Mouse (Mus musculus) forebrain, embryonic 12.5 days (tissue): ENCODE measurements around the gene Them5. TPM values are rescaled to one million over a fixed set of nuclear protein-coding genes. Genes with fewer than 3 reads are reported as not detected.
A peak's percentile ranks its signal among the peaks of the same experiment; 100 is the strongest.

Experiments
- ATAC-seq: fragments of 200-750 bp; cut with Nextera tagmentation; 2 replicates; pipeline ENCODE4 v1.8.0; 2017; ENCODE audit warnings: moderate TSS enrichment; ENCODE audit not compliant: low FRiP score
- H3K27ac ChIP-seq: fragments of 300-500 bp; sonication (generic); 2 replicates; pipeline ENCODE4 v1.5.1; 2016; ENCODE audit warnings: mild to moderate bottlenecking
- H3K27me3 ChIP-seq: fragments of 300-500 bp; sonication (generic); 2 replicates; pipeline ENCODE4 v1.6.1; 2016; ENCODE audit warnings: mild to moderate bottlenecking
- H3K36me3 ChIP-seq: fragments of 300-500 bp; sonication (generic); replicated peaks from 2 replicates; pipeline ENCODE4 v1.6.1; 2016; ENCODE audit warnings: mild to moderate bottlenecking
- H3K4me1 ChIP-seq: fragments of 300-500 bp; sonication (generic); 2 replicates; pipeline ENCODE4 v1.6.1; 2016
- H3K4me2 ChIP-seq: fragments of 300-500 bp; sonication (generic); 2 replicates; pipeline ENCODE4 v1.6.1; 2016; ENCODE audit warnings: mild to moderate bottlenecking, moderate library complexity
- H3K4me3 ChIP-seq: fragments of 300-500 bp; sonication (generic); replicated peaks from 2 replicates; pipeline ENCODE4 v1.5.1; 2016; ENCODE audit warnings: mild to moderate bottlenecking
- H3K9ac ChIP-seq: fragments of 300-500 bp; sonication (generic); 2 replicates; pipeline ENCODE4 v1.6.1; 2016; ENCODE audit warnings: mild to moderate bottlenecking
- H3K9me3 ChIP-seq: fragments of 300-500 bp; sonication (generic); 2 replicates; pipeline ENCODE4 v1.6.1; 2016
- WGBS: fragments of 180-500 bp; shearing (Covaris S2); methylation state at CpG from one replicate; pipeline ENCODE4 v1.1.7; 2016; 5-methylcytosine and 5-hydroxymethylcytosine counted together
- polyA plus RNA-seq: library from polyadenylated mRNA; unstranded; fragments of >200 nt; fragmentation: Nextera tagmentation; extraction: Ambion mirVana; gene quantifications from 2 replicates; pipeline ENCODE4 v1.2.1, GENCODE M21; 2016

The Them5 gene
- polyA plus RNA-seq, 1 experiment from 2014 or later, result 0.31 TPM

DNA sequence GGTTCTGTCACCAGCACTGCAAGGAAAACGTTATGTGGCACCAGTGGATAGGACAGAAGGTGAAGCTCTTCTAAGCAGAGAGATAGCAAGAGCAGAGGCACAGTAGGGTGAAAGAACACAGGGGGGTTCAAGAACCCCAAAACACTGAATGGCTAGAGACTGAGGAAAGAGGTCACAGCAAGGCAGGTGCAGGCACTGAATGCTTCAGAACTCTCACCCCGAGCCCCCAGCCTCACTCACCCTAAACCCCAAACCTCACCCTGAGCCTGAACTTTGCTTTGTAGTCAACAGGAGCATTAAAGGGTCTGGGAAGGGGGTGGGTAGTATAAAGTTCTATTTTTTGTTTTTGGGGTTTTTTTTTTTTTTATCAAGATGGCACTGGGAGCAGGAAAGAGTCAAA lies 6.2 kb downstream of the Them5 start:
- Histone ChIP-seq H3K4me1 (no peaks in the 10 kb centered on the region), H3K36me3 (no peaks in the 10 kb centered on the region), H3K4me3 (no peak overlapping the region), H3K27me3 (no peaks in the 10 kb centered on the region), H3K27ac (no peak overlapping the region), H3K9me3 (no peaks in the 10 kb centered on the region), H3K9ac (no peak overlapping the region), H3K4me2 (no peak overlapping the region)
- WGBS, result 84% methylated on average over 2 of the region's 2 CpGs
- no peak for ATAC-seq

GRCm38 (mm10) chr3:94360812-94361211 lies 18.9 kb downstream of the Them5 start:
- no peaks in the 10 kb centered on the region for H3K36me3 ChIP-seq
- H3K27ac ChIP-seq, result no peak overlapping the region
- peaks cover 42% of the 10 kb centered on the region for H3K27me3 ChIP-seq
- WGBS, result 4% methylated on average over 1 of the region's 1 CpGs
- no peak overlapping the region for H3K4me3 ChIP-seq
- no peak for ATAC-seq
- H3K4me1 ChIP-seq, result peaks cover 15% of the 10 kb centered on the region
- H3K4me2 ChIP-seq, result no peak overlapping the region
- H3K9me3 ChIP-seq, result 0 out of 2 replicates have a peak, but pooled peaks cover 3% of the 10 kb centered on the region
- H3K9ac ChIP-seq, result no peak overlapping the region

- no peaks in the 10 kb centered on the region for H3K36me3 ChIP-seq
- peaks cover 50% of the 10 kb centered on the region for H3K27me3 ChIP-seq
- 17% methylated on average over 7 of the region's 7 CpGs for WGBS
- peak within 1 kb of the TSS; percentile 76 for H3K9ac ChIP-seq
- ATAC-seq, result no peak
- H3K27ac ChIP-seq, result no peak within 1 kb of the TSS
- H3K4me3 ChIP-seq, result peak within 1 kb of the TSS; percentile 59
- peak within 1 kb of the TSS; percentile 89 for H3K4me2 ChIP-seq
- 0 out of 2 replicates have a peak, but pooled peaks cover 3% of the 10 kb centered on the region for H3K9me3 ChIP-seq
- H3K4me1 ChIP-seq, result peaks cover 15% of the 10 kb centered on the region
Observed at GRCm38 (mm10) chr3:94362138-94362537, 20.2 kb downstream of the Them5 start, which contains the start of gene C2cd4d. C2cd4d (plus strand) TSS chr3:94362438.

DNA sequence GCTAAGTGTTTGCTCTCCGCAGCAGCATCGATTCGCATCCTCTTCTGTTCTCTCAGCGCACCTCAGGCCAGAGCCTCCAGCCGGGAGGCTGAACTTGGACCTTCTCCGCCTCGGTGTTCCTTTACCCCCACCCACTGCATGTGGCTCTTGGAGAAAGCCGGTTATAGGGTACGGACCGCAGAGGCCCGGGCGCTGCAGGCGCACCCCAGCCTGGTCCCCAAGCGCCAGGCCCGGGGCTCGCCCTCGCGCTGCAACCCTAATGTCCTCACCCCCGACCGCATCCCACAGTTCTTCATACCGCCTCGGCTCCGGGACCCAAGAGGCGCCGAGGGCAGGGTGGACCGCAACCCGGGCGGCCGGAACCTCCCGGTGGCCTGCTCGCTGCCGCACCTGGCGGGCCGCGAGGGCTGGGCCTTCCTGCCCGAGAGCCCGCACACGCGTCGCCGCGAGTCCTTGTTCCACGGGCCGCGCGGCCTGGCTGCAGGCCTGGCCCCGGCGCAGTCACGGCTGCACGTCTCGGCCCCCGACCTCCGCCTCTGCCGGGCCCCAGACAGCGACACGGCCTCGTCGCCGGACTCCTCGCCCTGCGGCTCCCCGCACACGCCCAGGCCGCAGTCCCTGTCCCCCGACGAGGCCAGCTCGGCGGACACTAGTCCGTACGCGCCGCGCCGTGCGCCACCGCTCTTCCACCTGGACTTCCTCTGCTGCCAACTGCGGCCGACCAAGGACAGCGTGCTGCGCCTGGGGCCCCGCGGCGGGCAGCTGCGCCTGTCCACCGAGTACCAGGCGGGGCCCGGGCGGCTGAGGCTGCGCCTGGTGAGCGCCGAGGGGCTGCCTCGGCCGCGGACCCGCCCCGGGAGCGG lies 21.6 kb downstream of the Them5 start:
- Histone ChIP-seq H3K9ac (peak overlapping the region; percentile 76), H3K36me3 (no peaks in the 10 kb centered on the region), H3K4me3 (peak overlapping the region; percentile 59), H3K27ac (0 out of 2 replicates have a peak overlapping the region, but pooled peaks have one; percentile 31), H3K9me3 (0 out of 2 replicates have a peak, but pooled peaks cover 3% of the 10 kb centered on the region), H3K27me3 (peaks cover 50% of the 10 kb centered on the region), H3K4me2 (peak overlapping the region; percentile 89), H3K4me1 (peaks cover 15% of the 10 kb centered on the region)
- peak; percentile 80 for ATAC-seq
- WGBS, result 6% methylated on average over 91 of the region's 97 CpGs

- Histone ChIP-seq H3K4me3 (peak overlapping the region; percentile 59), H3K9ac (peak overlapping the region; percentile 76), H3K27ac (0 out of 2 replicates have a peak overlapping the region, but pooled peaks have one; percentile 31), H3K9me3 (0 out of 2 replicates have a peak, but pooled peaks cover 3% of the 10 kb centered on the region), H3K4me2 (peak overlapping the region; percentile 89), H3K36me3 (no peaks in the 10 kb centered on the region), H3K27me3 (peaks cover 50% of the 10 kb centered on the region), H3K4me1 (peaks cover 15% of the 10 kb centered on the region)
- WGBS, result 5% methylated on average over 23 of the region's 23 CpGs
- no peak; the same call in 1 of the 2 replicates for ATAC-seq
Observed at GRCm38 (mm10) chr3:94364154-94364526, 22.2 kb downstream of the Them5 start.

GRCm38 (mm10) chr3:94366761-94367160 lies 24.9 kb downstream of the Them5 start:
- Histone ChIP-seq H3K4me2 (no peak overlapping the region), H3K4me3 (no peak overlapping the region), H3K4me1 (peaks cover 19% of the 10 kb centered on the region), H3K27ac (no peak overlapping the region), H3K9ac (no peak overlapping the region), H3K36me3 (no peaks in the 10 kb centered on the region), H3K27me3 (peaks cover 48% of the 10 kb centered on the region), H3K9me3 (0 out of 2 replicates have a peak, but pooled peaks cover 3% of the 10 kb centered on the region)
- peak; percentile 51 for ATAC-seq
- 21% methylated on average over 3 of the region's 3 CpGs for WGBS

DNA sequence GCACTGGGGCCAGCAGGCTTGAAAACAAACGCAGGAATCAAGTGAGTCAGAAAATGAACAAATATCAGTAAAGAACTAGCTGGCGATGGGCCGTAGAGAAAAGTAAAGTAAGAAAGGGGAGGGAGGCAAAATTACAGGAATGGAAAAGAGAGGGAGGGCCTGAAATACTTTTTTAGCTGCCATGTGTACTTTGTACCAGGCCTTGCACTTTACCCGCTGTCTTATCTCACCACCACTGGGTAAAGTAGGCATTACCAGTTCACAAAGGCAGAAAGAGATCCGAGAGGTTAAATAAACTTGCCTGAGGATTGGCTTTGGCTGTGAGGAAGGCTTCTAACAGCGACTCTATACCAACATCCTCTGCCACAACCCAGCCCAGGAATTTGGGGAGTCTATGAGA lies 25.6 kb downstream of the Them5 start:
- 0 out of 2 replicates have a peak, but pooled peaks cover 3% of the 10 kb centered on the region for H3K9me3 ChIP-seq
- H3K27ac ChIP-seq, result no peak overlapping the region
- no peak overlapping the region for H3K4me2 ChIP-seq
- ATAC-seq, result no peak
- H3K27me3 ChIP-seq, result peaks cover 41% of the 10 kb centered on the region
- H3K9ac ChIP-seq, result no peak overlapping the region
- no peaks in the 10 kb centered on the region for H3K36me3 ChIP-seq
- 83% methylated on average over 6 of the region's 6 CpGs for WGBS
- peaks cover 22% of the 10 kb centered on the region for H3K4me1 ChIP-seq
- no peak overlapping the region for H3K4me3 ChIP-seq

GRCm38 (mm10) chr3:94368631-94369030 lies 26.7 kb downstream of the Them5 start:
- H3K27ac ChIP-seq, result no peak overlapping the region
- 0 out of 2 replicates have a peak, but pooled peaks cover 3% of the 10 kb centered on the region for H3K9me3 ChIP-seq
- 66% methylated on average over 6 of the region's 6 CpGs for WGBS
- peaks cover 28% of the 10 kb centered on the region for H3K4me1 ChIP-seq
- H3K36me3 ChIP-seq, result no peaks in the 10 kb centered on the region
- H3K27me3 ChIP-seq, result peaks cover 29% of the 10 kb centered on the region
- no peak overlapping the region for H3K4me2 ChIP-seq
- H3K4me3 ChIP-seq, result no peak overlapping the region
- no peak for ATAC-seq
- H3K9ac ChIP-seq, result no peak overlapping the region

DNA sequence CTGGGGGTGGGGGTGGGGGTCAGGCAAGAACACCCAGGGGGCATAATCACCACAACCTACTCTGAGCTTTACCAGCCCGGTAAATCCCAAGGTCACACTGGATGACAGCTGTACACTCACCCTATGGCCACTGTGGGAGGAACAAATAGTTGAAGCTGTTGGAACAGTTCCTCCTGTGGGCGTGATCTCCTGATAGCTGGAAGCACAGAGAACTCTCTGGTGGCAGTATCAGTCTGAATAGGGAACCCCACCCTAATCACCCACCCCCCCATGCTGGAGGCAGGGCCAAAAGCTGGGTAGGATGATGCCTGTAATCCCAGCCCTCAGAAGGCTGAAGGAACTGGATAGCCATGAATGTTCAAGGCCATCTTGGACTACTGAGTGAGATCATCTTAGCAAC lies 27.8 kb downstream of the Them5 start:
- Histone ChIP-seq H3K9me3 (0 out of 2 replicates have a peak, but pooled peaks cover 3% of the 10 kb centered on the region), H3K36me3 (no peaks in the 10 kb centered on the region), H3K27me3 (peaks cover 26% of the 10 kb centered on the region), H3K4me1 (peaks cover 28% of the 10 kb centered on the region), H3K4me3 (no peak overlapping the region), H3K4me2 (no peak overlapping the region), H3K9ac (no peak overlapping the region), H3K27ac (no peak overlapping the region)
- ATAC-seq, result no peak
- 82% methylated on average over 2 of the region's 2 CpGs for WGBS

- Histone ChIP-seq H3K36me3 (no peaks in the 10 kb centered on the region), H3K27ac (no peak overlapping the region), H3K4me3 (no peak overlapping the region), H3K9me3 (no peaks in the 10 kb centered on the region), H3K9ac (0 out of 2 replicates have a peak overlapping the region, but pooled peaks have one; percentile 4), H3K27me3 (peaks cover 21% of the 10 kb centered on the region; the same call in 1 of the 2 replicates), H3K4me2 (peak overlapping the region; percentile 39), H3K4me1 (peaks cover 28% of the 10 kb centered on the region)
- ATAC-seq, result no peak
- 4% methylated on average over 11 of the region's 11 CpGs for WGBS
Observed at GRCm38 (mm10) chr3:94371637-94372036, 29.7 kb downstream of the Them5 start.

GRCm38 (mm10) chr3:94372038-94372437 lies 30.1 kb downstream of the Them5 start:
- H3K4me3 ChIP-seq, result no peak overlapping the region
- no peaks in the 10 kb centered on the region for H3K36me3 ChIP-seq
- H3K27me3 ChIP-seq, result peaks cover 24% of the 10 kb centered on the region; the same call in 1 of the 2 replicates
- no peak for ATAC-seq
- H3K9ac ChIP-seq, result 0 out of 2 replicates have a peak overlapping the region, but pooled peaks have one; percentile 4
- H3K4me2 ChIP-seq, result peak overlapping the region; percentile 39
- WGBS, result 2% methylated on average over 3 of the region's 3 CpGs
- no peak overlapping the region for H3K27ac ChIP-seq
- H3K4me1 ChIP-seq, result peaks cover 28% of the 10 kb centered on the region
- no peaks in the 10 kb centered on the region for H3K9me3 ChIP-seq

- 11% methylated on average over 5 of the region's 5 CpGs for WGBS
- no peak for ATAC-seq
- H3K36me3 ChIP-seq, result no peaks in the 10 kb centered on the region
- peak within 1 kb of the TSS; percentile 9; the same call in 1 of the 2 replicates for H3K27ac ChIP-seq
- H3K27me3 ChIP-seq, result peaks cover 28% of the 10 kb centered on the region; the same call in 1 of the 2 replicates
- peak within 1 kb of the TSS; percentile 51 for H3K4me2 ChIP-seq
- H3K4me3 ChIP-seq, result peak within 1 kb of the TSS; percentile 20
- peak within 1 kb of the TSS; percentile 38 for H3K9ac ChIP-seq
- peaks cover 28% of the 10 kb centered on the region for H3K4me1 ChIP-seq
- H3K9me3 ChIP-seq, result no peaks in the 10 kb centered on the region
Observed at GRCm38 (mm10) chr3:94372641-94373040, 30.7 kb downstream of the Them5 start, which contains the start of gene Rorc. Rorc (plus strand) TSS chr3:94372794.
